Mouse (Mus musculus) E14TG2a.4 (cell line): ENCODE measurements around the gene Lemd2.

Experiments used
- CTCF ChIP-seq: conservative IDR thresholded peaks from 2 replicates; pipeline ENCODE4 v1.5.1; 2014; ENCODE audit warnings: low read length
- NANOG ChIP-seq: IDR thresholded peaks from 2 replicates; pipeline ENCODE4 v1.6.1; 2014; ENCODE audit warnings: borderline replicate concordance, low read length, mixed read lengths
- POU5F1 ChIP-seq: IDR thresholded peaks from 2 replicates; pipeline ENCODE4 v1.6.1; 2014; ENCODE audit warnings: low read length, borderline replicate concordance

DNA sequence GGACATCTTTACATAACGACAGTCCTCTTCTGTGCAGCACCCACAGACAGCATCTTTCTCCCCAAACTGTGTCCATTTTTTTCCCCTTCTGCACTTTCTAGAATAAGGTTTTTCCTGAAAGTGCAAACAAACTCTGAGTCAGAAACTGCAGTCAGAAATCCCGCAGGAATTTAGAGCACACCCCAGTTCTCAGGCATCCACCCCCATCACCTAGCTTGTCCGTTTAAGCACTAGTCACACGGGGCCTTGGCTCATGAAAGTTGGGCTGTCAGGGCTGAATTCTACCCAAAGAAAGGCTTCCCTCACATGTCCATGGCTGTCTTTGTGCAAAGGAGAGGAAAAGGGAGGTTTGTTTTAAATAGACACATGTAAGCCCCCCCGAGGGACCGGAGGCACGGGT lies 23.0 kb upstream of the Lemd2 start:
- no peak for TF ChIP-seq CTCF
- no peak for TF ChIP-seq NANOG
- no peak for TF ChIP-seq POU5F1
